Mouse (Mus musculus): ENCODE results near the gene Mrpl37.

GRCm38 (mm10) chr4:107019027-107019426, 47.6 kb downstream of the Mrpl37 start:
- TF ChIP-seq EP300 (IDR thresholded peaks at IDR 0.05; ENCODE audit: low read depth) (no peak), CTCF (IDR thresholded peaks at IDR 0.05; ENCODE audit: low read depth) (no peak)
